Mouse (Mus musculus): ENCODE data around the gene Abi3.
"Not testable (repeated sequence)": the region's sequence is repeated elsewhere in the genome, so short reads cannot be mapped to it uniquely, and the experiment has no call there.

Gene Abi3

GRCm38 (mm10) chr11:95842074-95842681, at the start of gene Abi3:
Gene Abi3 (minus strand): TSS chr11:95842476.
- DNase-seq (ENCODE audit: low read depth, low spot score), result no peak

GRCm38 (mm10) chr11:95890462-95891051, 48.3 kb upstream of the Abi3 start:
- no peak for DNase-seq (ENCODE audit: low read depth, low spot score)

GRCm38 (mm10) chr11:95879861-95880260, 37.6 kb upstream of the Abi3 start:
- not testable (repeated sequence) for DNase-seq (ENCODE audit: low read depth, low spot score)

GRCm38 (mm10) chr11:95876296-95876695, 34.0 kb upstream of the Abi3 start:
- peak; percentile 54 for DNase-seq (ENCODE audit: low read depth, low spot score)

- DNase-seq (ENCODE audit: low read depth, low spot score), result no peak
Measured at GRCm38 (mm10) chr11:95875804-95876203, 33.5 kb upstream of the Abi3 start.

GRCm38 (mm10) chr11:95869918-95870470, 27.7 kb upstream of the Abi3 start:
- no peak for DNase-seq (ENCODE audit: low read depth, low spot score)

GRCm38 (mm10) chr11:95869442-95869841, 27.2 kb upstream of the Abi3 start:
- DNase-seq (ENCODE audit: low read depth, low spot score), result no peak

- DNase-seq (ENCODE audit: low read depth, low spot score), result no peak
Measured at GRCm38 (mm10) chr11:95861397-95861796, 19.1 kb upstream of the Abi3 start.

- DNase-seq (ENCODE audit: low read depth, low spot score), result no peak
Measured at GRCm38 (mm10) chr11:95860071-95860490, 17.8 kb upstream of the Abi3 start.

GRCm38 (mm10) chr11:95859468-95859855, 17.2 kb upstream of the Abi3 start:
- DNase-seq (ENCODE audit: low read depth, low spot score), result peak; percentile 57

- DNase-seq (ENCODE audit: low read depth, low spot score), result peak; percentile 94
Measured at GRCm38 (mm10) chr11:95858528-95859467, 16.5 kb upstream of the Abi3 start.

- no peak for DNase-seq (ENCODE audit: low read depth, low spot score)
Measured at GRCm38 (mm10) chr11:95857716-95858527, 15.6 kb upstream of the Abi3 start.

GRCm38 (mm10) chr11:95857306-95857705, 15.0 kb upstream of the Abi3 start:
- no peak for DNase-seq (ENCODE audit: low read depth, low spot score)

GRCm38 (mm10) chr11:95853684-95854083, 11.4 kb upstream of the Abi3 start:
- no peak for DNase-seq (ENCODE audit: low read depth, low spot score)

GRCm38 (mm10) chr11:95850898-95851297, 8.6 kb upstream of the Abi3 start:
- no peak for DNase-seq (ENCODE audit: low read depth, low spot score)

- DNase-seq (ENCODE audit: low read depth, low spot score), result no peak
Measured at GRCm38 (mm10) chr11:95844935-95845334, 2.7 kb upstream of the Abi3 start.

- no peak for DNase-seq (ENCODE audit: low read depth, low spot score)
Measured at GRCm38 (mm10) chr11:95843421-95843950, 1.2 kb upstream of the Abi3 start.

GRCm38 (mm10) chr11:95842953-95843352, 677 bp upstream of the Abi3 start:
- DNase-seq (ENCODE audit: low read depth, low spot score), result no peak

- no peak for DNase-seq (ENCODE audit: low read depth, low spot score)
Measured at GRCm38 (mm10) chr11:95841498-95841830, 812 bp downstream of the Abi3 start.

- no peak for DNase-seq (ENCODE audit: low read depth, low spot score)
Measured at GRCm38 (mm10) chr11:95840694-95841497, 1.4 kb downstream of the Abi3 start.
